Mouse (Mus musculus): ENCODE data around the gene Nrgn. TPM values are rescaled to one million over a fixed set of nuclear protein-coding genes. Genes with fewer than 3 reads are reported as not detected.
A peak's percentile ranks its signal among the peaks of the same experiment; 100 is the strongest.

Nrgn gene
- total and polyA plus RNA-seq, 3 experiments, result 0.58 to 43.5 TPM; not detected in 1

- Histone ChIP-seq H3K36me3 (ENCODE audit: control insufficient read depth in 1 of 2, insufficient read depth in 2 of 2, low read length in 2 of 2) (peaks cover 0 to 73% of the 10 kb centered on the region in 2 experiments; a peak in 2 of 4 replicates), H3K79me2 (ENCODE audit: control insufficient read depth, insufficient read depth, low read length, poor library complexity) (no peaks in the 10 kb centered on the region), H3K4me3 (ENCODE audit: control insufficient read depth in 1 of 2, insufficient read depth in 1 of 2, low read depth in 2 of 2, low read length in 2 of 2) (peak overlapping the region; percentile 54 to 72), H3K9me3 (replicated peaks; ENCODE audit: insufficient read depth, low read length) (no peaks in the 10 kb centered on the region), H3K27me3 (ENCODE audit: control insufficient read depth in 1 of 2, insufficient read depth in 2 of 2, low read length in 2 of 2) (no peaks in the 10 kb centered on the region), H3K27ac (ENCODE audit: control insufficient read depth, low read depth, low read length) (peak overlapping the region; percentile 83), H3K9ac (ENCODE audit: control insufficient read depth, low read depth, low read length, poor library complexity, severe bottlenecking) (peak overlapping the region; percentile 67), H3K4me1 (ENCODE audit: control insufficient read depth in 1 of 2, insufficient read depth in 2 of 2, low read length in 2 of 2) (peaks cover 48 to 64% of the 10 kb centered on the region in 2 experiments)
- TF ChIP-seq MAZ (IDR thresholded peaks at IDR 0.05; ENCODE audit: low read depth, low read length) (no peak), MAFK (IDR thresholded peaks at IDR 0.05; ENCODE audit: borderline replicate concordance, low read depth, low read length) (no peak), TCF12 (IDR thresholded peaks at IDR 0.05; ENCODE audit: low read depth, low read length) (0 out of 2 replicates have a peak, but pooled peaks have one; percentile 1), SMC3 (IDR thresholded peaks at IDR 0.05; ENCODE audit: low read depth, low read length) (no peak), ZKSCAN1 (IDR thresholded peaks at IDR 0.05; ENCODE audit: low read depth, low read length) (no peak)
- DNase-seq (ENCODE audit: low read depth, low spot score), result peak; percentile 34
These were observed 16.0 kb upstream of the Nrgn start for GRCm38 (mm10) chr9:37568605-37569214.

GRCm38 (mm10) chr9:37567892-37568604 is 15.3 kb upstream of the Nrgn start:
- Histone ChIP-seq H3K79me2 (ENCODE audit: control insufficient read depth, insufficient read depth, low read length, poor library complexity) (no peaks in the 10 kb centered on the region), H3K9ac (ENCODE audit: control insufficient read depth, low read depth, low read length, poor library complexity, severe bottlenecking) (peak overlapping the region; percentile 67), H3K36me3 (ENCODE audit: control insufficient read depth in 1 of 2, insufficient read depth in 2 of 2, low read length in 2 of 2) (peaks cover 0 to 74% of the 10 kb centered on the region in 2 experiments; a peak in 2 of 4 replicates), H3K4me3 (ENCODE audit: control insufficient read depth in 1 of 2, insufficient read depth in 1 of 2, low read depth in 2 of 2, low read length in 2 of 2) (peak overlapping the region; percentile 54 to 72), H3K27ac (ENCODE audit: control insufficient read depth, low read depth, low read length) (peak overlapping the region; percentile 83), H3K4me1 (ENCODE audit: control insufficient read depth in 1 of 2, insufficient read depth in 2 of 2, low read length in 2 of 2) (peaks cover 48 to 58% of the 10 kb centered on the region in 2 experiments), H3K9me3 (replicated peaks; ENCODE audit: insufficient read depth, low read length) (no peaks in the 10 kb centered on the region), H3K27me3 (ENCODE audit: control insufficient read depth in 1 of 2, insufficient read depth in 2 of 2, low read length in 2 of 2) (no peaks in the 10 kb centered on the region)
- peak; percentile 74 for DNase-seq (ENCODE audit: low read depth, low spot score)
- TF ChIP-seq TBP (IDR thresholded peaks at IDR 0.05; ENCODE audit: low read depth, low read length), result peak; percentile 39; the same call in 1 of the 2 replicates
- no peak for TF ChIP-seq RAD21 (IDR thresholded peaks at IDR 0.05; ENCODE audit: low read depth, low read length)
- no peak for TF ChIP-seq ZNF384 (IDR thresholded peaks at IDR 0.05; ENCODE audit: low read depth, low read length)
- no peak for TF ChIP-seq NRF1 (IDR thresholded peaks at IDR 0.05; ENCODE audit: insufficient read depth, low read depth, low read length, poor library complexity, severe bottlenecking)
- no peak for TF ChIP-seq KAT2A (conservative IDR thresholded peaks at IDR 0.05; ENCODE audit: low read depth, low read length)
- TF ChIP-seq SIN3A (IDR thresholded peaks at IDR 0.05; ENCODE audit: low read length), result peak; percentile 40
- peak in 1 of 2 experiments; percentile 45; a peak in 1 of 4 replicates for TF ChIP-seq POLR2A (IDR thresholded peaks at IDR 0.05; ENCODE audit: control insufficient read depth in 1 of 2, insufficient read depth in 1 of 2, low read depth in 1 of 2, low read length in 2 of 2, poor library complexity in 1 of 2)
- TF ChIP-seq TCF12 (IDR thresholded peaks at IDR 0.05; ENCODE audit: low read depth, low read length), result peak; percentile 4; the same call in 1 of the 2 replicates
- no peak for TF ChIP-seq USF1 (IDR thresholded peaks at IDR 0.05; ENCODE audit: low read depth, low read length)
- TF ChIP-seq GATA1 (IDR thresholded peaks at IDR 0.05; ENCODE audit: low read depth, low read length), result peak; percentile 35; the same call in 1 of the 2 replicates
- no peak for TF ChIP-seq UBTF (IDR thresholded peaks at IDR 0.05; ENCODE audit: borderline replicate concordance, insufficient read depth, low read depth, low read length)
- TF ChIP-seq HCFC1 (IDR thresholded peaks at IDR 0.05; ENCODE audit: low read depth, low read length), result no peak; the same call in 1 of the 2 replicates
- no peak for TF ChIP-seq GABPA (IDR thresholded peaks at IDR 0.05; ENCODE audit: low read depth, low read length)
- no peak for TF ChIP-seq BHLHE40 (IDR thresholded peaks at IDR 0.05; ENCODE audit: borderline replicate concordance, low read depth, low read length)
- peak; percentile 3 for TF ChIP-seq TAL1 (IDR thresholded peaks at IDR 0.05; ENCODE audit: low read length)
- no peak for TF ChIP-seq CHD2 (IDR thresholded peaks at IDR 0.05; ENCODE audit: low read length)
- no peak for TF ChIP-seq RCOR1 (IDR thresholded peaks at IDR 0.05; ENCODE audit: low read depth, low read length)
- TF ChIP-seq EP300 (IDR thresholded peaks at IDR 0.05; ENCODE audit: low read depth in 1 of 2, low read length in 2 of 2), result peak in 1 of 2 experiments; percentile 12; a peak in 1 of 4 replicates
